Mouse (Mus musculus) liver, adult 2 months (tissue): ENCODE data around the gene Poglut1. TPM values are rescaled to one million over a fixed set of nuclear protein-coding genes. Genes with fewer than 3 reads are reported as not detected.

Experiments used
- DNase-seq: peaks from one replicate; pipeline ENCODE4 v3.0.0-alpha.2; 2011; ENCODE audit warnings: low read depth, low spot score; ENCODE audit errors: extremely low read depth
- H3K27ac ChIP-seq: fragments of 200-500 bp; replicated peaks from 2 replicates; pipeline ENCODE4 v1.5.1; 2012; ENCODE audit warnings: low read depth, mild to moderate bottlenecking, control low read depth, inconsistent platforms, low read length; ENCODE audit not compliant: insufficient read depth
- H3K27me3 ChIP-seq: fragments of 200-500 bp; 2 replicates; pipeline ENCODE4 v1.6.1; 2012; ENCODE audit warnings: mild to moderate bottlenecking, moderate library complexity, low read length, inconsistent platforms; ENCODE audit not compliant: control insufficient read depth, insufficient read depth
- H3K36me3 ChIP-seq: fragments of 200-500 bp; 2 replicates; pipeline ENCODE4 v1.6.1; 2012; ENCODE audit warnings: low read length, inconsistent platforms; ENCODE audit not compliant: control insufficient read depth, insufficient read depth
- H3K4me1 ChIP-seq: fragments of 200-500 bp; 2 replicates; pipeline ENCODE4 v1.6.1; 2011; ENCODE audit warnings: low read length; ENCODE audit not compliant: control insufficient read depth, insufficient read depth
- H3K4me3 ChIP-seq: fragments of 200-500 bp; 2 replicates; pipeline ENCODE4 v1.5.1; 2011; ENCODE audit warnings: low read depth, mild to moderate bottlenecking, control low read depth, low read length, moderate library complexity; ENCODE audit not compliant: insufficient read depth
- H3K79me2 ChIP-seq: fragments of 200-500 bp; 2 replicates; pipeline ENCODE4 v1.6.1; 2012; ENCODE audit warnings: inconsistent platforms, mild to moderate bottlenecking, low read length, moderate library complexity; ENCODE audit not compliant: control insufficient read depth, insufficient read depth
- H3K9ac ChIP-seq: fragments of 200-500 bp; 2 replicates; pipeline ENCODE4 v1.6.1; 2012; ENCODE audit warnings: low read depth, mild to moderate bottlenecking, control low read depth, inconsistent platforms, low read length
- CTCF ChIP-seq: fragments of 200-500 bp; IDR thresholded peaks from 2 replicates; pipeline ENCODE4 v1.5.1; 2011; ENCODE audit warnings: low read depth, low read length, control low read depth
- POLR2A ChIP-seq: fragments of 200-500 bp; IDR thresholded peaks from 2 replicates; pipeline ENCODE4 v1.6.1; 2011; ENCODE audit warnings: low read length, control low read depth; ENCODE audit not compliant: insufficient read depth; ENCODE audit errors: extremely low read depth
- WGBS: fragments of 180-500 bp; shearing (Covaris S2); methylation state at CpG from one replicate; pipeline ENCODE4 v1.1.7; 2018; 5-methylcytosine and 5-hydroxymethylcytosine counted together
- polyA plus RNA-seq: library from polyadenylated mRNA; depleted of rRNA; stranded (reverse); fragments of >200 nt; gene quantifications from 2 replicates; pipeline ENCODE4 v1.2.3, GENCODE M21; 2012
- total RNA-seq: library from RNA; depleted of rRNA; stranded (reverse); fragments of >200 nt; gene quantifications from 2 replicates; pipeline ENCODE4 v1.2.3, GENCODE M21; 2014

The Poglut1 gene
- total and polyA plus RNA-seq, 2 experiments: 6.9 to 12.9 TPM

- TF ChIP-seq CTCF (peak; percentile 82), POLR2A (no peak)
- Histone ChIP-seq H3K9ac (no peak overlapping the region), H3K36me3 (peaks cover 7% of the 10 kb centered on the region), H3K27me3 (no peaks in the 10 kb centered on the region), H3K27ac (no peak overlapping the region), H3K79me2 (no peaks in the 10 kb centered on the region), H3K4me1 (no peaks in the 10 kb centered on the region; the same call in 1 of the 2 replicates), H3K4me3 (no peak overlapping the region)
- DNase-seq: peak; percentile 34
- WGBS: 35% methylated on average over 8 of the region's 8 CpGs
Measured at GRCm38 (mm10) chr16:38536544-38537146, 13.4 kb downstream of the Poglut1 start.

- H3K9ac ChIP-seq: no peak overlapping the region
- peaks cover 5% of the 10 kb centered on the region for H3K4me1 ChIP-seq
- 78% methylated on average over 6 of the region's 6 CpGs for WGBS
- no peaks in the 10 kb centered on the region for H3K79me2 ChIP-seq
- H3K36me3 ChIP-seq: peaks cover 16% of the 10 kb centered on the region
- TF ChIP-seq POLR2A (no peak), CTCF (no peak)
- no peak for DNase-seq
- no peak overlapping the region for H3K27ac ChIP-seq
- H3K4me3 ChIP-seq: no peak overlapping the region
- no peaks in the 10 kb centered on the region for H3K27me3 ChIP-seq
Measured at GRCm38 (mm10) chr16:38526264-38526663, 23.8 kb downstream of the Poglut1 start.

- peak within 1 kb of the TSS; percentile 68 for H3K4me3 ChIP-seq
Measured at GRCm38 (mm10) chr16:38522129-38523084, 27.7 kb downstream of the Poglut1 start, which contains the start of gene Timmdc1. Gene Timmdc1, minus strand, starts transcription at chr16:38522663.

GRCm38 (mm10) chr16:38521211-38521987 is 28.7 kb downstream of the Poglut1 start:
- Histone ChIP-seq H3K27me3 (no peaks in the 10 kb centered on the region), H3K27ac (peak overlapping the region; percentile 89), H3K4me3 (peak overlapping the region; percentile 68), H3K79me2 (peaks cover 4% of the 10 kb centered on the region; the same call in 1 of the 2 replicates), H3K36me3 (peaks cover 19% of the 10 kb centered on the region), H3K4me1 (peaks cover 7% of the 10 kb centered on the region), H3K9ac (peak overlapping the region; percentile 79)
- DNase-seq: peak; percentile 92
- no peak for TF ChIP-seq CTCF
- no peak for TF ChIP-seq POLR2A
- 11% methylated on average over 8 of the region's 8 CpGs for WGBS

More at GRCm38 (mm10) chr16:38522129-38523084, 27.7 kb downstream of the Poglut1 start, which contains the start of gene Timmdc1:
- Histone ChIP-seq H3K79me2 (peaks cover 4% of the 10 kb centered on the region; the same call in 1 of the 2 replicates), H3K4me1 (peaks cover 7% of the 10 kb centered on the region), H3K36me3 (peaks cover 15% of the 10 kb centered on the region), H3K27ac (peak within 1 kb of the TSS; percentile 89), H3K9ac (peak within 1 kb of the TSS; percentile 91), H3K27me3 (no peaks in the 10 kb centered on the region)
- peak; percentile 84 for DNase-seq
- WGBS: under 1% methylated on average over 73 of the region's 73 CpGs
- TF ChIP-seq POLR2A: peak; percentile 77
- 0 out of 2 replicates have a peak, but pooled peaks have one; percentile 14 for TF ChIP-seq CTCF

GRCm38 (mm10) chr16:38519140-38519539 is 30.9 kb downstream of the Poglut1 start:
- no peak for TF ChIP-seq CTCF
- TF ChIP-seq POLR2A: no peak
- 99% methylated on average over 2 of the region's 2 CpGs for WGBS

More at GRCm38 (mm10) chr16:38519140-38519539, 30.9 kb downstream of the Poglut1 start:
- no peaks in the 10 kb centered on the region for H3K27me3 ChIP-seq
- no peak overlapping the region for H3K9ac ChIP-seq
- H3K36me3 ChIP-seq: peaks cover 20% of the 10 kb centered on the region; the same call in 1 of the 2 replicates
- H3K27ac ChIP-seq: no peak overlapping the region
- DNase-seq: no peak
- H3K4me3 ChIP-seq: no peak overlapping the region
- H3K79me2 ChIP-seq: peaks cover 4% of the 10 kb centered on the region; the same call in 1 of the 2 replicates
- peaks cover 7% of the 10 kb centered on the region for H3K4me1 ChIP-seq
